Mouse (Mus musculus): Measurements from ENCODE around the gene Sox2. TPM values are rescaled to one million over a fixed set of nuclear protein-coding genes. Genes with fewer than 3 reads are reported as not detected.

Sox2 gene
- polyA plus RNA-seq, 1 experiment = 0.05 TPM

DNA sequence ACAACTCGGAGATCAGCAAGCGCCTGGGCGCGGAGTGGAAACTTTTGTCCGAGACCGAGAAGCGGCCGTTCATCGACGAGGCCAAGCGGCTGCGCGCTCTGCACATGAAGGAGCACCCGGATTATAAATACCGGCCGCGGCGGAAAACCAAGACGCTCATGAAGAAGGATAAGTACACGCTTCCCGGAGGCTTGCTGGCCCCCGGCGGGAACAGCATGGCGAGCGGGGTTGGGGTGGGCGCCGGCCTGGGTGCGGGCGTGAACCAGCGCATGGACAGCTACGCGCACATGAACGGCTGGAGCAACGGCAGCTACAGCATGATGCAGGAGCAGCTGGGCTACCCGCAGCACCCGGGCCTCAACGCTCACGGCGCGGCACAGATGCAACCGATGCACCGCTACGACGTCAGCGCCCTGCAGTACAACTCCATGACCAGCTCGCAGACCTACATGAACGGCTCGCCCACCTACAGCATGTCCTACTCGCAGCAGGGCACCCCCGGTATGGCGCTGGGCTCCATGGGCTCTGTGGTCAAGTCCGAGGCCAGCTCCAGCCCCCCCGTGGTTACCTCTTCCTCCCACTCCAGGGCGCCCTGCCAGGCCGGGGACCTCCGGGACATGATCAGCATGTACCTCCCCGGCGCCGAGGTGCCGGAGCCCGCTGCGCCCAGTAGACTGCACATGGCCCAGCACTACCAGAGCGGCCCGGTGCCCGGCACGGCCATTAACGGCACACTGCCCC, 586 bp downstream of the Sox2 start:
- Histone ChIP-seq H3K27ac (ENCODE audit: control insufficient read depth, insufficient read depth, low read depth, low read length) (no peak overlapping the region), H3K4me3 (ENCODE audit: control insufficient read depth, low read depth, low read length) (no peak overlapping the region; the same call in 1 of the 2 replicates), H3K27me3 (ENCODE audit: control insufficient read depth, insufficient read depth, low read length) (peaks cover 11% of the 10 kb centered on the region), H3K36me3 (ENCODE audit: control insufficient read depth, insufficient read depth, low read length) (no peaks in the 10 kb centered on the region), H3K4me1 (ENCODE audit: control insufficient read depth, insufficient read depth, low read length) (peaks cover 21% of the 10 kb centered on the region)
- TF ChIP-seq CTCF (IDR thresholded peaks at IDR 0.05; ENCODE audit: control insufficient read depth, insufficient read depth, insufficient replicate concordance, low read depth, low read length) = no peak
- no peak for TF ChIP-seq POLR2A (IDR thresholded peaks at IDR 0.05; ENCODE audit: control insufficient read depth, low read depth, low read length)

DNA sequence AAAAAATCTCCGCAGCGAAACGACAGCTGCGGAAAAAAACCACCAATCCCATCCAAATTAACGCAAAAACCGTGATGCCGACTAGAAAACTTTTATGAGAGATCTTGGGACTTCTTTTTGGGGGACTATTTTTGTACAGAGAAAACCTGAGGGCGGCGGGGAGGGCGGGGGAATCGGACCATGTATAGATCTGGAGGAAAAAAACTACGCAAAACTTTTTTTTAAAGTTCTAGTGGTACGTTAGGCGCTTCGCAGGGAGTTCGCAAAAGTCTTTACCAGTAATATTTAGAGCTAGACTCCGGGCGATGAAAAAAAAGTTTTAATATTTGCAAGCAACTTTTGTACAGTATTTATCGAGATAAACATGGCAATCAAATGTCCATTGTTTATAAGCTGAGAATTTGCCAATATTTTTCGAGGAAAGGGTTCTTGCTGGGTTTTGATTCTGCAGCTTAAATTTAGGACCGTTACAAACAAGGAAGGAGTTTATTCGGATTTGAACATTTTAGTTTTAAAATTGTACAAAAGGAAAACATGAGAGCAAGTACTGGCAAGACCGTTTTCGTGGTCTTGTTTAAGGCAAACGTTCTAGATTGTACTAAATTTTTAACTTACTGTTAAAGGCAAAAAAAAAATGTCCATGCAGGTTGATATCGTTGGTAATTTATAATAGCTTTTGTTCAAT, 1.4 kb downstream of the Sox2 start:
- H3K4me1 ChIP-seq (ENCODE audit: control insufficient read depth, insufficient read depth, low read length) = peaks cover 21% of the 10 kb centered on the region
- TF ChIP-seq CTCF (IDR thresholded peaks at IDR 0.05; ENCODE audit: control insufficient read depth, insufficient read depth, insufficient replicate concordance, low read depth, low read length) = no peak
- no peak for TF ChIP-seq POLR2A (IDR thresholded peaks at IDR 0.05; ENCODE audit: control insufficient read depth, low read depth, low read length)
- no peaks in the 10 kb centered on the region for H3K36me3 ChIP-seq (ENCODE audit: control insufficient read depth, insufficient read depth, low read length)
- no peak overlapping the region for H3K4me3 ChIP-seq (ENCODE audit: control insufficient read depth, low read depth, low read length)
- peaks cover 11% of the 10 kb centered on the region for H3K27me3 ChIP-seq (ENCODE audit: control insufficient read depth, insufficient read depth, low read length)
- H3K27ac ChIP-seq (ENCODE audit: control insufficient read depth, insufficient read depth, low read depth, low read length) = no peak overlapping the region

DNA sequence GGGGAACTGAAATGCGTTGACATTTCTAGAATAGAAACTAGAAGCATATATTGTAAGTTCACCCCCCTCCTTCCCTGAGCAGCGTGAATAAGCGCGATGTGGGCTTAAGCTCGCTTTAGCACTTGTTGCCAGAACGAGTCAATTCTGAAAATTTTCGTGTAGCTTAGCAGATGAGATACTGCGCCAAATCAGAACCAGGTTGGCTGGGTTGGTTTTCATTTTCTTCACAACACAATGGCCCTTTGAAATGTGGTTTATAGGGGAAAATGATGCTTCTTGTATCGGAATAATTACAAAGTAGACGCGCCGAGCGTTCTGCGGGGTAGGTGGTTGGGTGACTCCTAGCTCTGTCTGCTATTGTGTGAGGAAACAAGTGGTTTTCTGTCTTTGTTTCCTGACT, 2.4 kb downstream of the Sox2 start:
- no peak overlapping the region for H3K27ac ChIP-seq (ENCODE audit: control insufficient read depth, insufficient read depth, low read depth, low read length)
- H3K4me3 ChIP-seq (ENCODE audit: control insufficient read depth, low read depth, low read length) = no peak overlapping the region

DNA sequence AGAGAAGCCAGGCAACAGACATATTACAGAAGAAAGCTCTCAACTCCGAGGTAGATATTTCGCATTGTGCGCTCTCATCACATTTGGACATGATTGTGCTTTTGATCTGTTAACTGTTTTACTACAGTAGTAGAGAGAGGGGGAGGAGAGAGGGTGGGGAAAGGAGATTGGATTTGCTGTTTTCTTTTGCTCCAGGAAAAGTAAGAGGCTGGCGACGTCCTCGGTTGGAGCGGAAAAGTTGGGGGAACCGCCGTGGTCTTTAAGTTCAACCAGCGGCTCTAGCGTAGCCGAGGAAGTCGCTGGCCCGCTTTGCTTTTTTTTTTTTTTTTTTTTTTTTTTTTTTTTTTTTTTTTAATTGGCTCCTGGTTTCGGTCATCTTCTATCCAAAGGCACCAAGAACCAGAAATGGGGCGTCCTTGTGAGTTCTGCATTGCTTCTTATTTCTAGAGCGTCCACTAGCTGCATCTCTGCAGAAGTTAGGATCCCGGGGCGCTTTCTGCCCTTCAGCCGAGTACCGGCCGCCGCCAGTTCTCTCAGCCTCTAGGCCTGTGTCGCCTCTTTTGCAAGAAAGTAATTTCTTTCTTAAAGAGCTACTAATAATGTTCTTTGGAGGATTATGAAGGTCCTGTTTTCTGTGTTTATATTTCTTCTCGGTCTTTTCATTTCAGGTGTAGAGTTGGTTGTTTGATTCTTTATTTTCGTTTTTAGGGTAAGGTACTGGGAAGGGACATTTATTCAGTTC, 3.2 kb downstream of the Sox2 start:
- Histone ChIP-seq H3K36me3 (ENCODE audit: control insufficient read depth, insufficient read depth, low read length) (no peaks in the 10 kb centered on the region), H3K4me3 (ENCODE audit: control insufficient read depth, low read depth, low read length) (no peak overlapping the region), H3K27ac (ENCODE audit: control insufficient read depth, insufficient read depth, low read depth, low read length) (no peak overlapping the region), H3K27me3 (ENCODE audit: control insufficient read depth, insufficient read depth, low read length) (peaks cover 12% of the 10 kb centered on the region), H3K4me1 (ENCODE audit: control insufficient read depth, insufficient read depth, low read length) (peaks cover 21% of the 10 kb centered on the region)
- no peak for TF ChIP-seq POLR2A (IDR thresholded peaks at IDR 0.05; ENCODE audit: control insufficient read depth, low read depth, low read length)
- no peak for TF ChIP-seq CTCF (IDR thresholded peaks at IDR 0.05; ENCODE audit: control insufficient read depth, insufficient read depth, insufficient replicate concordance, low read depth, low read length)

More for the DNA sequence above, 2.4 kb downstream of the Sox2 start:
- peaks cover 21% of the 10 kb centered on the region for H3K4me1 ChIP-seq (ENCODE audit: control insufficient read depth, insufficient read depth, low read length)
- H3K27me3 ChIP-seq (ENCODE audit: control insufficient read depth, insufficient read depth, low read length) = peaks cover 12% of the 10 kb centered on the region
- TF ChIP-seq CTCF (IDR thresholded peaks at IDR 0.05; ENCODE audit: control insufficient read depth, insufficient read depth, insufficient replicate concordance, low read depth, low read length) (no peak), POLR2A (IDR thresholded peaks at IDR 0.05; ENCODE audit: control insufficient read depth, low read depth, low read length) (no peak)
- H3K36me3 ChIP-seq (ENCODE audit: control insufficient read depth, insufficient read depth, low read length) = no peaks in the 10 kb centered on the region

DNA sequence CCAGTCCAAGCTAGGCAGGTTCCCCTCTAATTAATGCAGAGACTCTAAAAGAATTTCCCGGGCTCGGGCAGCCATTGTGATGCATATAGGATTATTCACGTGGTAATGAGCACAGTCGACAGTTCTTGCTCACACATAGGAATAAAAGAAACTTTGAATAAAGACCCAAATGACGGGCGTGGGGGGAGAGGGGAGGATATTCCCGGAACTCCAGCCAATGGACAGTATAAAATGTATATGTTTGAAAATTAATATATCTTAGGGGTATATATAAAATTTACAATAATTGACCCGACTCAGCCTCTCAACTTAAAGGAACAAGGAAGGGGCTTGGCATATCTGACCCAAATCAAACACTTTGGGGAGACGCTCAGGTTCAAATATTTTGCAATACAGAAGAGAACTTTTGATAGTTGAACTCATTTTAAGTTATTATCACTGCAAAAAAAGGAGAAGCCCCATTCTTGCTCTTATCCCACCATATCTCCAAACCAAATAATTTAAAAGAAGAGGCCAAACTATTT, 3.8 kb downstream of the Sox2 start:
- Histone ChIP-seq H3K27ac (ENCODE audit: control insufficient read depth, insufficient read depth, low read depth, low read length) (no peak overlapping the region), H3K4me3 (ENCODE audit: control insufficient read depth, low read depth, low read length) (no peak overlapping the region)
- no peak for TF ChIP-seq CTCF (IDR thresholded peaks at IDR 0.05; ENCODE audit: control insufficient read depth, insufficient read depth, insufficient replicate concordance, low read depth, low read length)
- no peak for TF ChIP-seq POLR2A (IDR thresholded peaks at IDR 0.05; ENCODE audit: control insufficient read depth, low read depth, low read length)

DNA sequence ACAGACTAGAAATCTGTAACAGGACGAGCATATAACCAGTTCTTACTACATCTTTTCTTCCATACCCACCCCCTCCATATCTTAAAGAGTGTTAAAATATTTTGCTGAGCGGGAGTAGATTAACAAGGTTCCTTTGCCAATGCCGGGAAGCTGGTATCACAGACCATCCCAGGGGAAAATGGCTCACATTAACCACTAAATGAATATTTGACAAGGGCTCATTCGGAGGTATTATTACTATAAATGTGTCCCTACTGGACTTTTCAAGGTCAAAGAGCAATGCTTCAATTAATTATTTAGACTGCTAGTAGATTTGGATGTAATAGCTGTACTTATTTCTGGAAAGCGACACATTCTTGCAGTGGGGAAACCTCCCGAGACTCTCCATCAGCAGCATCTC, 4.6 kb downstream of the Sox2 start:
- no peak overlapping the region for H3K27ac ChIP-seq (ENCODE audit: control insufficient read depth, insufficient read depth, low read depth, low read length)
- TF ChIP-seq CTCF (IDR thresholded peaks at IDR 0.05; ENCODE audit: control insufficient read depth, insufficient read depth, insufficient replicate concordance, low read depth, low read length) = no peak
- no peak for TF ChIP-seq POLR2A (IDR thresholded peaks at IDR 0.05; ENCODE audit: control insufficient read depth, low read depth, low read length)
- H3K4me1 ChIP-seq (ENCODE audit: control insufficient read depth, insufficient read depth, low read length) = peaks cover 10% of the 10 kb centered on the region
- H3K36me3 ChIP-seq (ENCODE audit: control insufficient read depth, insufficient read depth, low read length) = no peaks in the 10 kb centered on the region
- no peak overlapping the region for H3K4me3 ChIP-seq (ENCODE audit: control insufficient read depth, low read depth, low read length)
- peaks cover 8% of the 10 kb centered on the region for H3K27me3 ChIP-seq (ENCODE audit: control insufficient read depth, insufficient read depth, low read length)

More for the DNA sequence above, 3.8 kb downstream of the Sox2 start:
- peaks cover 14% of the 10 kb centered on the region for H3K4me1 ChIP-seq (ENCODE audit: control insufficient read depth, insufficient read depth, low read length)
- H3K27me3 ChIP-seq (ENCODE audit: control insufficient read depth, insufficient read depth, low read length) = peaks cover 8% of the 10 kb centered on the region
- H3K36me3 ChIP-seq (ENCODE audit: control insufficient read depth, insufficient read depth, low read length) = no peaks in the 10 kb centered on the region
